Mouse (Mus musculus) heart, postnatal 36 days (tissue): ENCODE measurements around the gene Mast2. TPM values are rescaled to one million over a fixed set of nuclear protein-coding genes. Genes with fewer than 3 reads are reported as not detected.

Experiments used
- DNase-seq, 2 experiments: peaks; one replicate each; pipeline ENCODE4 v3.0.0; 2021 to 2022
- intact Hi-C: fragments of 180-260 bp; cut with DNase I; formaldehyde crosslinking; loops from one replicate; pipeline ENCODE4 v1.15.1; 2025
- total RNA-seq, 2 experiments: library from RNA; stranded (reverse); gene quantifications; 2 replicates each; pipeline ENCODE4 v1.2.3; 2021

Gene Mast2
- total RNA-seq, 2 experiments from 2014 or later = 121 to 129 TPM

- DNase-seq = peak in 1 of 2 experiments; percentile 10
- intact Hi-C loops = no loop called here
Measured at GRCm38 (mm10) chr4:116421170-116421569, 42.8 kb downstream of the Mast2 start.

GRCm38 (mm10) chr4:116412993-116413392, 51.0 kb downstream of the Mast2 start:
- intact Hi-C loops = loop anchor here (5.0 kb wide), 1 partner anchor 34 kb away; no protein-coding TSS in a partner anchor
- no peak for DNase-seq

DNA sequence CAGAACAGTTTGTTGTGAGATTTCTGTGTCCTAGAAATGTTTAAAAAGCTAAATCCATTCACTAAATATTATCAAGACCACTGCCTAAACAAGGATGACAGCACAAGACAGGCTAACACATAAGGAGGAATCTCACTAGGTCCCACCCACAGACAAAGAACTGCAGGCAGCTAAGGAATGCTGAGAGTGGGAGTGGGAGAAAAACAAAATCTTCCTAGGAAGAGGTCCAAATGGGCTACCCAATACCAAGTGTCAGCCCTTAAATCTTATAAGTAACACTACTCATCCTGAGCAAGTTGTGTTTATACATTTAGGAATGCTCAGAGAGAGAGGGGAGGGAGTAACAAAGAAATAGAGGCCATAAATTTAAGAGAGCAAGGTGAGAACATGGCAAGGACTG, 52.6 kb downstream of the Mast2 start:
- no peak for DNase-seq
- intact Hi-C loops = loop anchor here (5.0 kb wide), 1 partner anchor 36 kb away; no protein-coding TSS in a partner anchor

GRCm38 (mm10) chr4:116406668-116407067, 57.3 kb downstream of the Mast2 start:
- DNase-seq = no peak
- intact Hi-C loops = no loop called here

- intact Hi-C loops = no loop called here
- DNase-seq = no peak
Measured at GRCm38 (mm10) chr4:116405955-116406351, 58.0 kb downstream of the Mast2 start.

- intact Hi-C loops = no loop called here
- DNase-seq = no peak
Measured at GRCm38 (mm10) chr4:116405276-116405954, 58.6 kb downstream of the Mast2 start.

GRCm38 (mm10) chr4:116403884-116404283, 60.1 kb downstream of the Mast2 start:
- intact Hi-C loops = loop anchor here (2.0 kb wide), 1 partner anchor 61 kb away; no protein-coding TSS in a partner anchor
- DNase-seq = no peak

DNA sequence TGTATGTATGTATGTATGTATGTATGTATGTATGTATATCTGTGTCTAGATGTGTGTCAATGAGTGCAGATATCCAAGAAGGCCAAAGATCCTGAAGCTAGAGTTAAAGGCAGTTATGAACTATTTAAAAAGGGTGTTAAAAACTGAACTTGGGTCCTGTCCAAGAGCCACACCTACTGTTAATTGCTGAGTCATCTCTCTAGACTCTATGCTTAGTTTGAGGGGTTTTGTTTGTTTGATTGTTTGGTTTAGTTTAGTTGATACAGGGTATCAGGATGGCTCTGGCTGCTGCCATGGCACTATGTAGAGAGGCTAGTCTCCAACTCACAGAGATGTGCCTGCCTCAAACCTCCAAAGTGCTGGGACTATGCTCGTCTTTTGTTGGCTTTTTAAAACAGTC, 61.3 kb downstream of the Mast2 start:
- intact Hi-C loops = loop anchor here (2.0 kb wide), 1 partner anchor 60 kb away; no protein-coding TSS in a partner anchor
- DNase-seq = no peak

GRCm38 (mm10) chr4:116398051-116398450, 65.9 kb downstream of the Mast2 start:
- intact Hi-C loops = no loop called here
- no peak for DNase-seq

- no peak for DNase-seq
- intact Hi-C loops = no loop called here
Measured at GRCm38 (mm10) chr4:116377973-116378667, 85.9 kb downstream of the Mast2 start.

DNA sequence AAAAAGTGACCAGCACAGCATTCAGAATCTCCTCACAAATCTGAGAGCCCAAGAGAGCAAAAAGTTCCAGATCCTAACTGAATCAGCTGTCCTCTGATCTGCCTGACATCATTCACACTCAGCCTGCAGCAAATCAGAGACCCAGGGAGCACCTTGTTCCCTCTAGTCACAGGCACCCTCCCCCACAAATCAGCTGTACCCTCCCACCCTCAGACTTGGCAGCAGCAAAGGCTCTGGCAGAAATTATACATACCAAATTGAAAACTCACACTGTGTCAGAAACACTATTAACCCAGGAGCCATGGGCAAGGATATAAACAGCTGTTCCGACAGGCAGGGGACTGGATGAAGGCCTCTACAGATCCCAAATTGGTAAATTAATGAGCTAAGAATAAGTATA, 92.3 kb downstream of the Mast2 start:
- DNase-seq = peak; percentile 61 to 67
- intact Hi-C loops = no loop called here

GRCm38 (mm10) chr4:116358099-116358498, 105.9 kb downstream of the Mast2 start:
- intact Hi-C loops = no loop called here
- no peak for DNase-seq

GRCm38 (mm10) chr4:116352919-116353318, 111.1 kb downstream of the Mast2 start:
- no peak for DNase-seq
- intact Hi-C loops = no loop called here

GRCm38 (mm10) chr4:116352496-116352895, 111.5 kb downstream of the Mast2 start:
- no peak for DNase-seq
- intact Hi-C loops = no loop called here

- peak; percentile 55 for DNase-seq
- intact Hi-C loops = loop anchor here (1.0 to 5.0 kb wide), 3 partner anchors 61 to 255 kb away; partner anchors contain the start of gene Ccdc17
Measured at GRCm38 (mm10) chr4:116342119-116342518, 121.9 kb downstream of the Mast2 start.

GRCm38 (mm10) chr4:116336294-116336693, 127.7 kb downstream of the Mast2 start:
- DNase-seq = no peak
- intact Hi-C loops = loop anchor here (5.0 kb wide), 1 partner anchor 169 kb away; the partner anchor contains the start of gene Tspan1

DNA sequence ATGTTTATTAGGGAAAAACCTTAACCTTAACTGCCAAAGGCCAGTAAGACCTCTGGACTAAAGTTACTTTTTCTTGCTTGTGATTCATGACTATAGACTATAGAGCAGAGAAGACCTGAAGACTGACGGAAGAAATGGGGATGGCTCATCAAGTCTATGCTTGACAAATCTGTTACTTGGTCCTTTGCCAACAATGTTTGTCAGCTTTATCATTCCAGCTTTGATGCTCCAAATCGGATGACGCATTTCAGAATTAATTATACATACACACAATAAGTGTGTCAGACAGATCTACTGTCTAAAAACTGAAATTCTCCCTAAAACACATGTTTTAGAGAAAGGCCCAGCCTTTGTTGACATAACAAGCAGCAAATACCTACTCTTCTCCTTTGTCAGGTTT, 134.7 kb downstream of the Mast2 start:
- intact Hi-C loops = no loop called here

GRCm38 (mm10) chr4:116322127-116322526, 141.9 kb downstream of the Mast2 start:
- DNase-seq = peak; percentile 15 to 39
- intact Hi-C loops = no loop called here

More for the DNA sequence above, 134.7 kb downstream of the Mast2 start:
- no peak for DNase-seq

GRCm38 (mm10) chr4:116317575-116317974, 146.4 kb downstream of the Mast2 start:
- no peak for DNase-seq
- intact Hi-C loops = no loop called here

GRCm38 (mm10) chr4:116304551-116304950, 159.4 kb downstream of the Mast2 start:
- intact Hi-C loops = no loop called here
- DNase-seq = no peak

GRCm38 (mm10) chr4:116300878-116301355, 163.1 kb downstream of the Mast2 start:
- intact Hi-C loops = no loop called here
- DNase-seq = no peak

DNA sequence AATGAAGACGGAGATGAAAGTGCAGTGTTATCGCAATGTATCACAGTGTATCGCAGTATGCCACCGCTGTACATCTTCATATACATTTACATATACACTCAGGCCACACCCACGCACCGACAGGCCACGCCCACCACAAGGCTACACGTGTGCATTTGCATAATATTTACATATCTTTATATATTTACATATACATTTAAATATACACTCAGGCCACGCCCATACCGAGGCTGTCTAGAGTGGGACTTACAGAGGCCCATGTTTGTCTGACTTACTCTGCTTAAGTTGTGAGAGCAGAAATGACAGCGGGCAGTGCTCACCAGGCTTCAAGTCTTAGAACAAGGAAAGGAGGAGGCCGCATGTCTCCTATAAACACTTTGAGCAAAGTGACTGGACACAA, 170.7 kb downstream of the Mast2 start:
- DNase-seq = no peak
- intact Hi-C loops = no loop called here
